Mouse (Mus musculus): ENCODE data around the gene Myd88.
"Not testable (repeated sequence)": the region's sequence is repeated elsewhere in the genome, so short reads cannot be mapped to it uniquely, and the experiment has no call there.

The Myd88 gene

GRCm38 (mm10) chr9:119340909-119341816 lies at the start of gene Myd88:
TSS of gene Myd88 (minus strand) at chr9:119341411.
- in situ Hi-C loops (cut with MboI): no loop called here

GRCm38 (mm10) chr9:119390214-119390613 lies 49.0 kb upstream of the Myd88 start:
- in situ Hi-C loops (cut with MboI): no loop called here

GRCm38 (mm10) chr9:119388956-119389355 lies 47.7 kb upstream of the Myd88 start:
- in situ Hi-C loops (cut with MboI): no loop called here

GRCm38 (mm10) chr9:119382603-119383002 lies 41.4 kb upstream of the Myd88 start:
- in situ Hi-C loops (cut with MboI): no loop called here

GRCm38 (mm10) chr9:119378231-119378630 lies 37.0 kb upstream of the Myd88 start:
- in situ Hi-C loops (cut with MboI): no loop called here

- in situ Hi-C loops (cut with MboI): no loop called here
These were observed 34.3 kb upstream of the Myd88 start for GRCm38 (mm10) chr9:119375556-119375955.

GRCm38 (mm10) chr9:119375008-119375407 lies 33.8 kb upstream of the Myd88 start:
- in situ Hi-C loops (cut with MboI): no loop called here

- in situ Hi-C loops (cut with MboI): no loop called here
These were observed 30.0 kb upstream of the Myd88 start for GRCm38 (mm10) chr9:119371251-119371650.

GRCm38 (mm10) chr9:119370770-119371169 lies 29.6 kb upstream of the Myd88 start:
- in situ Hi-C loops (cut with MboI): not testable (repeated sequence)

GRCm38 (mm10) chr9:119368367-119368766 lies 27.2 kb upstream of the Myd88 start:
- in situ Hi-C loops (cut with MboI): no loop called here

- in situ Hi-C loops (cut with MboI): no loop called here
These were observed 24.1 kb upstream of the Myd88 start, which contains the start of gene Slc22a14 for GRCm38 (mm10) chr9:119365284-119365683. TSS of gene Slc22a14 (minus strand) at chr9:119365553.

GRCm38 (mm10) chr9:119363229-119363628 lies 22.0 kb upstream of the Myd88 start:
- in situ Hi-C loops (cut with MboI): no loop called here

- in situ Hi-C loops (cut with MboI): no loop called here
These were observed 20.2 kb upstream of the Myd88 start for GRCm38 (mm10) chr9:119361416-119361815.

- in situ Hi-C loops (cut with MboI): no loop called here
These were observed 16.8 kb upstream of the Myd88 start for GRCm38 (mm10) chr9:119358058-119358429.

- in situ Hi-C loops (cut with MboI): no loop called here
These were observed 16.3 kb upstream of the Myd88 start, which contains the start of gene Xylb for GRCm38 (mm10) chr9:119357331-119358057. TSS of gene Xylb (plus strand) at chr9:119357381.

GRCm38 (mm10) chr9:119355943-119356342 lies 14.7 kb upstream of the Myd88 start:
- in situ Hi-C loops (cut with MboI): no loop called here

- in situ Hi-C loops (cut with MboI): no loop called here
These were observed 12.7 kb upstream of the Myd88 start for GRCm38 (mm10) chr9:119353926-119354325.

- in situ Hi-C loops (cut with MboI): no loop called here
These were observed 10.8 kb upstream of the Myd88 start for GRCm38 (mm10) chr9:119352060-119352459.

- in situ Hi-C loops (cut with MboI): no loop called here
These were observed 9.9 kb upstream of the Myd88 start for GRCm38 (mm10) chr9:119350947-119351705.

- in situ Hi-C loops (cut with MboI): no loop called here
These were observed 9.3 kb upstream of the Myd88 start for GRCm38 (mm10) chr9:119350531-119350930.

- in situ Hi-C loops (cut with MboI): no loop called here
These were observed 5.2 kb upstream of the Myd88 start for GRCm38 (mm10) chr9:119346376-119346775.

- in situ Hi-C loops (cut with MboI): no loop called here
These were observed 1.5 kb upstream of the Myd88 start for GRCm38 (mm10) chr9:119342728-119343127.

Data from mature B cell (primary cell).